Mouse (Mus musculus): ENCODE data around the gene 1700017B05Rik. TPM values are rescaled to one million over a fixed set of nuclear protein-coding genes. Genes with fewer than 3 reads are reported as not detected.

1700017B05Rik gene
- polyA plus RNA-seq, 1 experiment: 48.0 TPM

DNA sequence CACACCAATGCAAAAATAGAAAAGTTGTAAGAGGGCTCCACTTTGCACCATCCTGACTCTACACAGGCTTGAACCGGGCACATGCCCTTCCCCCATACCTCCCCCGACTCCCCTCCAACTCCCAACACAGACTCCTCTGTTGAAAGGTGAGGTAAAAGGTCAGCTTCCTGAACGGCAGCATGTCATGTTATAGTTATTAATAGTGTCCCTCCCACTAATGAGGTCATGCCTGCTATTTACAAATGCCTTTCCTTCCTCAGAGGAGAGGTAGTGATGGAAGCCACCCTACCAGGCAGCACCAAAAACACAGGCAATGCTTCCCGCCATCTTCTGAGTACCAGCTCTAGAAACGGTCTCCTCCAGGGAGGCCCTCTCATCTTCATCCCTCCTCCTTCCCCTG is 2.7 kb upstream of the 1700017B05Rik start:
- H3K9me3 ChIP-seq (replicated peaks; ENCODE audit: control insufficient read depth, insufficient read depth, low read length, poor library complexity, severe bottlenecking): no peaks in the 10 kb centered on the region
- no peak overlapping the region for H3K4me3 ChIP-seq (ENCODE audit: low read depth, low read length)
- H3K9ac ChIP-seq (ENCODE audit: low read depth, poor library complexity, severe bottlenecking): no peak overlapping the region
- TF ChIP-seq CTCF (IDR thresholded peaks at IDR 0.05; ENCODE audit: low read depth, low read length): no peak
- TF ChIP-seq EP300 (IDR thresholded peaks at IDR 0.05; ENCODE audit: insufficient read depth, low read depth, low read length): no peak
- no peak for TF ChIP-seq POLR2A (IDR thresholded peaks at IDR 0.05; ENCODE audit: insufficient read depth, low read length)
- H3K36me3 ChIP-seq (ENCODE audit: control insufficient read depth, insufficient read depth, low read length, poor library complexity, severe bottlenecking): no peaks in the 10 kb centered on the region
- H3K4me1 ChIP-seq (ENCODE audit: control insufficient read depth, insufficient read depth, low read length): peaks cover 4% of the 10 kb centered on the region
- no peaks in the 10 kb centered on the region for H3K27me3 ChIP-seq (ENCODE audit: control insufficient read depth, insufficient read depth, low read length, poor library complexity, severe bottlenecking)
- H3K27ac ChIP-seq (ENCODE audit: insufficient read depth, low read length): no peak overlapping the region

DNA sequence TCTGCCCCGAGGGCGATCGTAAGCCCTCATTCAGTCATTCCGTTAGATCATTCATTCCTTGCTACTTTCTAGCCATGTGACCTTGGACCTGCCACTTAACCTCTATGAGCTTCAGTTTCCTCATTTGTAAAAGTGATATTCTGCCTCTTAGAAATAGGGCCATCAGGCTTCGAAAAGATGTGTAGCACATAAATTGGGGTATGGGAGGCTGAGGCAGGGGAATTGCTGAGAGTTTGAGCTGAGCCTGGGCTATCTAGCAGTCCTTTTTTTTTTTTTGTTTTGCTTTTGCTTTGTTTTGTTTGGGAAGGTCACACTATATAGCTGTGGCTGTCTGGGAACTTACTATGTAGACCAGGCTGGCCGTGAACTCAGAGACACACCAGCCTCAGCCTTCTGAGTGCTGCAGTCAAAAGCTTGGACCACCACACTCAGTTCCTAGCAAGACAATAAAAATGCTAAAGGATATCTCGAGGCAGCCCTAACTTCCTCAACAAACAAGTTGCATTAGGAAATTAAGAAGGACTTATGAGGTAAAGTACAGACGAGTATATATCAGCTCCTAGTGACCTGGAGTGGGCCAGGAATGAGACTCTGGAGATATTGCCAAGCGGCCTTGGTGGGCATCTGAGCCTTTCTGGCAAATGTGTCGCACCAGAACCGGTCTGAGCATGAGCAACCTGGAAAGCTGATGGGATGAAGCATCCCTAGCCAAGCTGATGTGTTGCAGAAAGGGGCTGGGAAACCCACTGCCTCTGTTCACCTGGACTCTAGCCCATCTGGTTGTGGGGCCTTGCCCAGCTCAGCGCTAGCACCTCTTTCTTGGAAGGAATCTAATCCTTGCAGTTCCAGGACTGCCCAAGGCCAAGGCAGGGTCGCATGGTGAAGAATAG is 628 bp upstream of the 1700017B05Rik start:
- H3K27me3 ChIP-seq (ENCODE audit: control insufficient read depth, insufficient read depth, low read length, poor library complexity, severe bottlenecking): no peaks in the 10 kb centered on the region

DNA sequence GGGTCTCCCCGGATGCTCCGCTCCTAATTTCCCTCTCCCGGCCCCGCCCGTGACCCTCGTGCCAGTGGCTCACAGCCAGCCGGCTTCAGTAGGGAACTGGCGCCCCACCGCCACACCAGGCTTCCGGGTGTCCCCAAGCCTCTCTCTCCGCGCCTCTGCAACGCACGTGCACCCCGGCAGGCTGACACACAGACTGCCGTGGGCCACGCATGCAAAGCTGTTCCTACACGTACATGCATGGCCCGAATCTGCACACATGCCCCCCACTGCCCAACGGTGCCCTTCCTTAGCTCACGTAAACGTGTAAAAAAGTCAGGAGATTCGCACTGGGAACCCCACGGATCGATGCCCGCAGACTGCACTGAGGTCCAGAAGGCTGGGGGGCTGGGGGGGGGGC is 898 bp downstream of the 1700017B05Rik start:
- Histone ChIP-seq H3K27ac (ENCODE audit: insufficient read depth, low read length) (no peak overlapping the region), H3K4me3 (ENCODE audit: low read depth, low read length) (peak overlapping the region; percentile 88), H3K36me3 (ENCODE audit: control insufficient read depth, insufficient read depth, low read length, poor library complexity, severe bottlenecking) (peaks cover 17% of the 10 kb centered on the region), H3K4me1 (ENCODE audit: control insufficient read depth, insufficient read depth, low read length) (peaks cover 5% of the 10 kb centered on the region), H3K9me3 (replicated peaks; ENCODE audit: control insufficient read depth, insufficient read depth, low read length, poor library complexity, severe bottlenecking) (no peaks in the 10 kb centered on the region), H3K9ac (ENCODE audit: low read depth, poor library complexity, severe bottlenecking) (peak overlapping the region; percentile 87), H3K27me3 (ENCODE audit: control insufficient read depth, insufficient read depth, low read length, poor library complexity, severe bottlenecking) (no peaks in the 10 kb centered on the region)
- TF ChIP-seq POLR2A (IDR thresholded peaks at IDR 0.05; ENCODE audit: insufficient read depth, low read length) (no peak), CTCF (IDR thresholded peaks at IDR 0.05; ENCODE audit: low read depth, low read length) (no peak), EP300 (IDR thresholded peaks at IDR 0.05; ENCODE audit: insufficient read depth, low read depth, low read length) (no peak)

More for the DNA sequence above, 628 bp upstream of the 1700017B05Rik start:
- Histone ChIP-seq H3K9me3 (replicated peaks; ENCODE audit: control insufficient read depth, insufficient read depth, low read length, poor library complexity, severe bottlenecking) (no peaks in the 10 kb centered on the region), H3K4me3 (ENCODE audit: low read depth, low read length) (peak overlapping the region; percentile 73), H3K4me1 (ENCODE audit: control insufficient read depth, insufficient read depth, low read length) (peaks cover 6% of the 10 kb centered on the region), H3K36me3 (ENCODE audit: control insufficient read depth, insufficient read depth, low read length, poor library complexity, severe bottlenecking) (peaks cover 4% of the 10 kb centered on the region; the same call in 1 of the 2 replicates), H3K27ac (ENCODE audit: insufficient read depth, low read length) (no peak overlapping the region), H3K9ac (ENCODE audit: low read depth, poor library complexity, severe bottlenecking) (peak overlapping the region; percentile 87)
- TF ChIP-seq CTCF (IDR thresholded peaks at IDR 0.05; ENCODE audit: low read depth, low read length): no peak
- TF ChIP-seq POLR2A (IDR thresholded peaks at IDR 0.05; ENCODE audit: insufficient read depth, low read length): no peak
- no peak for TF ChIP-seq EP300 (IDR thresholded peaks at IDR 0.05; ENCODE audit: insufficient read depth, low read depth, low read length)

DNA sequence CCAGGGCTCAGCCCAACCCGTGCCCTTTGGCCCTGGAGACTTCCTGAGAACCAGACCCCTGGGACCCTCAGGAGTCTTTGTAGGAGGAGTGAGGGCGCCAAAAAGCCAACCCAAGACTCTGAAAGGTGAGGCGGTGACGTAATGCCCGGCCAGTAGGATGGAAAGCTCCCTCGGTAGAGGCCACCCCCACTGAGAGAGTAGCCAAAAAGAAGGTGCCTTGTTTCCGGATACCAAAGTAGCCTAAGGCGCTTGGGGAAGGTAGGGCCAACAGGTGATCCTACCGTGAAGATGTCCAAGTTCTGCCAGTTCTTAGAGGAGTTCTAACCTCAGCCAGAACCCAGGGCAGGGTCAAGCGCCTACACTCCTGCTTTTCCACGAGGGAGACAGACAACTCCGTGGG is 1.5 kb downstream of the 1700017B05Rik start:
- Histone ChIP-seq H3K4me1 (ENCODE audit: control insufficient read depth, insufficient read depth, low read length) (peaks cover 7% of the 10 kb centered on the region), H3K36me3 (ENCODE audit: control insufficient read depth, insufficient read depth, low read length, poor library complexity, severe bottlenecking) (peaks cover 19% of the 10 kb centered on the region), H3K4me3 (ENCODE audit: low read depth, low read length) (peak overlapping the region; percentile 88), H3K27ac (ENCODE audit: insufficient read depth, low read length) (no peak overlapping the region), H3K27me3 (ENCODE audit: control insufficient read depth, insufficient read depth, low read length, poor library complexity, severe bottlenecking) (no peaks in the 10 kb centered on the region), H3K9me3 (replicated peaks; ENCODE audit: control insufficient read depth, insufficient read depth, low read length, poor library complexity, severe bottlenecking) (no peaks in the 10 kb centered on the region), H3K9ac (ENCODE audit: low read depth, poor library complexity, severe bottlenecking) (peak overlapping the region; percentile 87)
- TF ChIP-seq EP300 (IDR thresholded peaks at IDR 0.05; ENCODE audit: insufficient read depth, low read depth, low read length): no peak
- no peak for TF ChIP-seq POLR2A (IDR thresholded peaks at IDR 0.05; ENCODE audit: insufficient read depth, low read length)
- no peak for TF ChIP-seq CTCF (IDR thresholded peaks at IDR 0.05; ENCODE audit: low read depth, low read length)

DNA sequence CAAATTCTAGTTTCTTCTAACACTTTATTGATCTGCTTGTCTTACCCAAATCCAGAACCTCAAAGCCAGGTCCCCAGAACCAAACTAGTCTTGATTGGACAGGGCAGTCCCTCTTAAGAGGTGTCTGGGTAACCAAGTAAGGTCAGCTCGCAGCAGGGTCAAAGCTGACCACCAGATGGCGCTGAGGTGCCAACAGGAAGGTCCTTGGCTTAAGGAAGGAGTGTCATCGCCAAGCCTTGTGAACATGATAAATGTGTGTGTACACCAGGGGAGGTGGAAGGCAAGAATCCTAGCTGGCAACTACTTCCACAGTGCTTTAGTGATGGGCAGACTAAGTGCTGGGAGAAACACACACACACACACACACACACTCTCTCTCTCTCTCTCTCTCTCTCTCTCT is 2.7 kb downstream of the 1700017B05Rik start:
- H3K27ac ChIP-seq (ENCODE audit: insufficient read depth, low read length): no peak overlapping the region
- H3K4me3 ChIP-seq (ENCODE audit: low read depth, low read length): no peak overlapping the region
- H3K27me3 ChIP-seq (ENCODE audit: control insufficient read depth, insufficient read depth, low read length, poor library complexity, severe bottlenecking): no peaks in the 10 kb centered on the region
- TF ChIP-seq CTCF (IDR thresholded peaks at IDR 0.05; ENCODE audit: low read depth, low read length) (peak; percentile 95), EP300 (IDR thresholded peaks at IDR 0.05; ENCODE audit: insufficient read depth, low read depth, low read length) (no peak), POLR2A (IDR thresholded peaks at IDR 0.05; ENCODE audit: insufficient read depth, low read length) (no peak)
- H3K4me1 ChIP-seq (ENCODE audit: control insufficient read depth, insufficient read depth, low read length): peaks cover 9% of the 10 kb centered on the region
- no peaks in the 10 kb centered on the region for H3K9me3 ChIP-seq (replicated peaks; ENCODE audit: control insufficient read depth, insufficient read depth, low read length, poor library complexity, severe bottlenecking)
- no peak overlapping the region for H3K9ac ChIP-seq (ENCODE audit: low read depth, poor library complexity, severe bottlenecking)
- peaks cover 26% of the 10 kb centered on the region for H3K36me3 ChIP-seq (ENCODE audit: control insufficient read depth, insufficient read depth, low read length, poor library complexity, severe bottlenecking)

DNA sequence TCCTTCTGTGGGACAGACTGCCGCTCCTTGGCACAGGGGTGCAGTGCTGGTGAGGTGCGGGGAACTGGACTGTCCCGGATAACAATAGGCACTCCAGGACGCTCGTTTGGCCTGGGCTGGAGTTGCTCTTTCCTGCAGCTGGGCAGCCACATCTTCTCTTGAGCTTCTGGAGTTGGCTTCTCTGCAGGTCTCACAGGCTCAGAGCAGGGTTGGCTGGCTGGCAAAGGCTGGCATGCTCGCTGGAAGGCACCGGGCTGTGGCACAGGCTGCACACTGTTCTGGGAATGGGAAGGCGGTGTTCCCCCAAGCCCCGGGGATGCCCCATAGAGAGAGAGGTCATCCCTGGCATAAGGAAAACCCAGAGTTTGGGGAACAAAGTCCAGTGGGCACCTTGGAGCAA is 4.8 kb downstream of the 1700017B05Rik start:
- Histone ChIP-seq H3K4me3 (ENCODE audit: low read depth, low read length) (no peak overlapping the region), H3K9me3 (replicated peaks; ENCODE audit: control insufficient read depth, insufficient read depth, low read length, poor library complexity, severe bottlenecking) (no peaks in the 10 kb centered on the region), H3K4me1 (ENCODE audit: control insufficient read depth, insufficient read depth, low read length) (peaks cover 9% of the 10 kb centered on the region), H3K36me3 (ENCODE audit: control insufficient read depth, insufficient read depth, low read length, poor library complexity, severe bottlenecking) (peaks cover 39% of the 10 kb centered on the region), H3K9ac (ENCODE audit: low read depth, poor library complexity, severe bottlenecking) (no peak overlapping the region), H3K27me3 (ENCODE audit: control insufficient read depth, insufficient read depth, low read length, poor library complexity, severe bottlenecking) (no peaks in the 10 kb centered on the region), H3K27ac (ENCODE audit: insufficient read depth, low read length) (no peak overlapping the region)
- TF ChIP-seq POLR2A (IDR thresholded peaks at IDR 0.05; ENCODE audit: insufficient read depth, low read length) (no peak), EP300 (IDR thresholded peaks at IDR 0.05; ENCODE audit: insufficient read depth, low read depth, low read length) (no peak), CTCF (IDR thresholded peaks at IDR 0.05; ENCODE audit: low read depth, low read length) (no peak)
